15 mouse cellular contexts compared by ENCODE assay signal in genomic region chr2:125290197-125290965, GRCm38 (mm10). TPM values are rescaled to one million over a fixed set of nuclear protein-coding genes. Genes with fewer than 3 reads are reported as not detected.
DNase-seq lines count a peak whose midpoint lies in the region; ATAC-seq and TF ChIP-seq lines count a peak whose summit lies in the region.
"Had no signal": no experiment of that assay in that cellular context is flagged by ENCODE, and none has a peak within 500 bp of the region (broad histone marks: within the 10 kb centered on the region; RNA-seq: fewer than 3 reads in every experiment).

No protein-coding gene starts in this region.

- H3K9me3 ChIP-seq in heart, embryonic 11.5 days (replicated peaks; ENCODE audit: control insufficient read depth, low read length), result no peaks in the 10 kb centered on the region
- H3K9me3 ChIP-seq in midbrain, postnatal 0 days (ENCODE audit: low read length), result no peaks in the 10 kb centered on the region
- H3K9me3 ChIP-seq in midbrain, embryonic 15.5 days, result no peaks in the 10 kb centered on the region
- no peaks in the 10 kb centered on the region for H3K9me3 ChIP-seq in heart, embryonic 16.5 days (replicated peaks; ENCODE audit: control insufficient read depth, low read length)
- H3K9me3 ChIP-seq: G1E had no signal

- no peak overlapping the region for H3K4me2 ChIP-seq in heart, embryonic 11.5 days
- no peak overlapping the region for H3K4me2 ChIP-seq in midbrain, postnatal 0 days (ENCODE audit: low read depth, low read length, poor library complexity, severe bottlenecking)
- H3K4me2 ChIP-seq in midbrain, embryonic 15.5 days, result no peak overlapping the region
- no peak overlapping the region for H3K4me2 ChIP-seq in heart, embryonic 16.5 days (ENCODE audit: low read depth, low read length)

- peak; percentile 96 for DNase-seq in heart, adult 11 months
- DNase-seq in midbrain, postnatal 0 days (ENCODE audit: low spot score), result peak; percentile 58
- peak; percentile 26 for DNase-seq in testis, postnatal 14 days (ENCODE audit: low spot score)
- DNase-seq in left cerebral cortex, adult 2 months (ENCODE audit: extremely low spot score in 1 of 2, low spot score in 2 of 2), result no peak
- DNase-seq in cerebellum, adult 9-11 months, result no peak
- DNase-seq: forebrain, postnatal 0 days; thymus, adult 18-20 months had no signal

- TF ChIP-seq CTCF in midbrain, postnatal 0 days (IDR thresholded peaks at IDR 0.05), result no peak
- TF ChIP-seq CTCF in left cerebral cortex, adult 2 months (IDR thresholded peaks at IDR 0.05), result no peak

- no peak for ATAC-seq in heart, embryonic 11.5 days (replicated peaks; ENCODE audit: insufficient number of reproducible peaks, low FRiP score, low TSS enrichment)
- ATAC-seq in midbrain, postnatal 0 days (ENCODE audit: low FRiP score), result no peak
- ATAC-seq in midbrain, embryonic 15.5 days (replicated peaks), result no peak
- peak; percentile 52; the same call in 1 of the 2 replicates for ATAC-seq in heart, embryonic 16.5 days (replicated peaks; ENCODE audit: extremely low read depth, insufficient read depth, low FRiP score)
- ATAC-seq: activated CD4-positive, CD25-positive, alpha-beta regulatory T cell, adult 4 months; forebrain, postnatal 0 days; intestine, postnatal 0 days had no signal

- no peak overlapping the region for H3K9ac ChIP-seq in heart, embryonic 11.5 days (ENCODE audit: low read depth, low read length)
- H3K9ac ChIP-seq in midbrain, postnatal 0 days (replicated peaks; ENCODE audit: low read length, poor library complexity, severe bottlenecking), result no peak overlapping the region
- H3K9ac ChIP-seq in midbrain, embryonic 15.5 days, result no peak overlapping the region
- H3K9ac ChIP-seq in heart, embryonic 16.5 days (ENCODE audit: low read length), result no peak overlapping the region
- H3K9ac ChIP-seq: forebrain, postnatal 0 days; liver, embryonic 14.5 days had no signal

- no peak overlapping the region for H3K27ac ChIP-seq in heart, embryonic 11.5 days (ENCODE audit: low read depth, low read length)
- no peak overlapping the region for H3K27ac ChIP-seq in midbrain, postnatal 0 days (ENCODE audit: low read depth, low read length)
- H3K27ac ChIP-seq in midbrain, embryonic 15.5 days, result no peak overlapping the region
- H3K27ac ChIP-seq in heart, embryonic 16.5 days (ENCODE audit: low read length), result no peak overlapping the region
- no peak overlapping the region for H3K27ac ChIP-seq in left cerebral cortex, adult 2 months
- H3K27ac ChIP-seq: liver, embryonic 14.5 days; macrophage had no signal

- H3K36me3 ChIP-seq in heart, embryonic 11.5 days (ENCODE audit: control insufficient read depth, insufficient read depth, low read length), result no peaks in the 10 kb centered on the region
- no peaks in the 10 kb centered on the region for H3K36me3 ChIP-seq in midbrain, postnatal 0 days (ENCODE audit: insufficient read depth, low read length)
- no peaks in the 10 kb centered on the region for H3K36me3 ChIP-seq in midbrain, embryonic 15.5 days (replicated peaks)
- H3K36me3 ChIP-seq in heart, embryonic 16.5 days (ENCODE audit: control insufficient read depth, insufficient read depth), result no peaks in the 10 kb centered on the region
- H3K36me3 ChIP-seq: G1E had no signal

- H3K27me3 ChIP-seq in heart, embryonic 11.5 days (ENCODE audit: control insufficient read depth, insufficient read depth, low read length), result no peaks in the 10 kb centered on the region
- no peaks in the 10 kb centered on the region for H3K27me3 ChIP-seq in midbrain, postnatal 0 days (ENCODE audit: insufficient read depth, low read length)
- H3K27me3 ChIP-seq in midbrain, embryonic 15.5 days (replicated peaks), result no peaks in the 10 kb centered on the region
- H3K27me3 ChIP-seq in heart, embryonic 16.5 days (ENCODE audit: control insufficient read depth, insufficient read depth, low read length), result no peaks in the 10 kb centered on the region

- 82% methylated on average over 10 of the region's 10 CpGs for WGBS in heart, embryonic 11.5 days (ENCODE audit: insufficient replicate concordance)
- WGBS in midbrain, postnatal 0 days, result 61% methylated on average over 10 of the region's 10 CpGs
- WGBS in midbrain, embryonic 15.5 days, result 66% methylated on average over 10 of the region's 10 CpGs
- 75% methylated on average over 10 of the region's 10 CpGs for WGBS in heart, embryonic 16.5 days

- H3K4me1 ChIP-seq in heart, embryonic 11.5 days (ENCODE audit: control insufficient read depth, insufficient read depth, low read length), result no peaks in the 10 kb centered on the region
- H3K4me1 ChIP-seq in midbrain, postnatal 0 days (ENCODE audit: insufficient read depth, low read length), result no peaks in the 10 kb centered on the region
- no peaks in the 10 kb centered on the region for H3K4me1 ChIP-seq in midbrain, embryonic 15.5 days
- no peaks in the 10 kb centered on the region for H3K4me1 ChIP-seq in heart, embryonic 16.5 days (ENCODE audit: control insufficient read depth, insufficient read depth, low read length)

- no peak overlapping the region for H3K4me3 ChIP-seq in heart, embryonic 11.5 days (ENCODE audit: low read depth, low read length)
- H3K4me3 ChIP-seq in midbrain, postnatal 0 days (ENCODE audit: low read depth, low read length), result no peak overlapping the region
- H3K4me3 ChIP-seq in midbrain, embryonic 15.5 days, result no peak overlapping the region
- H3K4me3 ChIP-seq in heart, embryonic 16.5 days (ENCODE audit: low read length), result no peak overlapping the region
- H3K4me3 ChIP-seq in left cerebral cortex, adult 2 months, result no peak overlapping the region

- intact Hi-C loops in left cerebral cortex, adult 2 months (cut with DNase I), result no loop called here

RNA-seq across cellular contexts. Expression of gene Dut, which starts 43.4 kb away (rescaled TPM):
- polyA plus RNA-seq in heart, embryonic 11.5 days (2014; fragmentation: Nextera tagmentation; extraction: Ambion mirVana), result 148 and 156 TPM in 2 replicates
- total RNA-seq in midbrain, postnatal 0 days (2014; rRNA removed), result 24.7 and 48.9 TPM in 2 replicates
- polyA plus RNA-seq in midbrain, postnatal 0 days (2015; fragmentation: Nextera tagmentation; extraction: Ambion mirVana), result 85.6 and 88.2 TPM in 2 replicates
- 69.1 and 70.2 TPM in 2 replicates for polyA plus RNA-seq in midbrain, embryonic 15.5 days (2015; fragmentation: Nextera tagmentation; extraction: Ambion mirVana)
- 108 and 150 TPM in 2 replicates for polyA plus RNA-seq in heart, embryonic 16.5 days (2015; fragmentation: Nextera tagmentation; extraction: Ambion mirVana)
- 10 to 100 TPM; 23.7 to 26.7 TPM for total RNA-seq in left cerebral cortex, adult 2 months (2021)

Comparison
In these comparisons a context has a peak if more than half of its experiments do, and no peak if none do; other contexts are left out.
1. DNase-seq: peak in heart, adult 11 months (single experiment), midbrain, postnatal 0 days (single experiment) and testis, postnatal 14 days (single experiment); none in left cerebral cortex, adult 2 months (0 of 2) and cerebellum, adult 9-11 months (single experiment).